Mouse (Mus musculus): ENCODE results near the gene Zfp512b.

Zfp512b gene

GRCm38 (mm10) chr2:181592231-181593041 is at the start of gene Zfp512b:
TSS of gene Zfp512b (minus strand) at chr2:181592803.
- in situ Hi-C loops (cut with MboI), result no loop called here

GRCm38 (mm10) chr2:181635865-181636264 is 43.3 kb upstream of the Zfp512b start:
- in situ Hi-C loops (cut with MboI), result no loop called here

- in situ Hi-C loops (cut with MboI), result no loop called here
Observed at GRCm38 (mm10) chr2:181632624-181633023, 40.0 kb upstream of the Zfp512b start.

GRCm38 (mm10) chr2:181628471-181628870 is 35.9 kb upstream of the Zfp512b start:
- in situ Hi-C loops (cut with MboI), result no loop called here

GRCm38 (mm10) chr2:181623401-181623800 is 30.8 kb upstream of the Zfp512b start:
- in situ Hi-C loops (cut with MboI), result no loop called here

- in situ Hi-C loops (cut with MboI), result no loop called here
Observed at GRCm38 (mm10) chr2:181618761-181619495, 26.3 kb upstream of the Zfp512b start.

GRCm38 (mm10) chr2:181602367-181602766 is 9.8 kb upstream of the Zfp512b start:
- in situ Hi-C loops (cut with MboI), result no loop called here

GRCm38 (mm10) chr2:181601751-181602145 is 9.1 kb upstream of the Zfp512b start:
- in situ Hi-C loops (cut with MboI), result no loop called here

GRCm38 (mm10) chr2:181600828-181601750 is 8.5 kb upstream of the Zfp512b start:
- in situ Hi-C loops (cut with MboI), result no loop called here

- in situ Hi-C loops (cut with MboI), result no loop called here
Observed at GRCm38 (mm10) chr2:181600226-181600758, 7.7 kb upstream of the Zfp512b start.

GRCm38 (mm10) chr2:181598454-181599351 is 6.1 kb upstream of the Zfp512b start, which contains the start of gene Samd10:
TSS of gene Samd10 (minus strand) at chr2:181599212.
- in situ Hi-C loops (cut with MboI), result no loop called here

GRCm38 (mm10) chr2:181597378-181598061 is 4.9 kb upstream of the Zfp512b start:
- in situ Hi-C loops (cut with MboI), result no loop called here

GRCm38 (mm10) chr2:181596221-181596960 is 3.8 kb upstream of the Zfp512b start:
- in situ Hi-C loops (cut with MboI), result no loop called here

GRCm38 (mm10) chr2:181594946-181595696 is 2.5 kb upstream of the Zfp512b start:
- in situ Hi-C loops (cut with MboI), result no loop called here

GRCm38 (mm10) chr2:181593937-181594336 is 1.3 kb upstream of the Zfp512b start:
- in situ Hi-C loops (cut with MboI), result no loop called here

- in situ Hi-C loops (cut with MboI), result no loop called here
Observed at GRCm38 (mm10) chr2:181593042-181593421, 429 bp upstream of the Zfp512b start.

GRCm38 (mm10) chr2:181591528-181592085 is 996 bp downstream of the Zfp512b start, which contains the start of gene Prpf6:
TSS of gene Prpf6 (plus strand) at chr2:181591868.
- in situ Hi-C loops (cut with MboI), result no loop called here

GRCm38 (mm10) chr2:181590471-181590870 is 2.1 kb downstream of the Zfp512b start:
- in situ Hi-C loops (cut with MboI), result no loop called here
